Mouse (Mus musculus): ENCODE measurements at regions not wholly inside any gene's neighbourhood (a gene's known extent, or its start where the extent isn't known, plus 50 kb on each side); places are given as distances from the start of the nearest gene placed in this dataset.
"Not testable (repeated sequence)": the region's sequence is repeated elsewhere in the genome, so short reads cannot be mapped to it uniquely, and the experiment has no call there.

GRCm38 (mm10) chr3:21634675-21635204 is 441.7 kb upstream of the Tbl1xr1 start:
- DNase-seq = no peak

DNA sequence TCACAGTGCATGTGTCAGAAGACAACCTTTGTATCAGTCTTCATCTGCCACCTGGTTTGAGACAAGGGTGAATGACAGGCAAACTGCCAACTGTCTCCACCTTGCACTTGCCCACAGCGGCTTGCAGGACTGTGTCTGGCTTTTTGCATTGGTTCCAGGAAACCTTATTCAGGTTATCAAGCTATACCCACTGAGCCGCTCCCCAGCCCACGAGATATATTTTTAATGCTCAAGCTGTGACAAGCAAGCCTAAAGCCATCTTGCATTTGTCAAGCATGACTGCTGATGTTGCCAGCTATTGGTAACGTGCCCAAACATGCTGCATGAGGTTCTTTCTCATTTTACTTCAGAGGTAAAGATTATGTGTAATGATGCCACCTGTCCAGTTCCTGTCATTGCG is 437.6 kb upstream of the Tbl1xr1 start:
- DNase-seq = no peak

- DNase-seq = no peak
Measured at GRCm38 (mm10) chr3:21639576-21639975, 436.9 kb upstream of the Tbl1xr1 start.

DNA sequence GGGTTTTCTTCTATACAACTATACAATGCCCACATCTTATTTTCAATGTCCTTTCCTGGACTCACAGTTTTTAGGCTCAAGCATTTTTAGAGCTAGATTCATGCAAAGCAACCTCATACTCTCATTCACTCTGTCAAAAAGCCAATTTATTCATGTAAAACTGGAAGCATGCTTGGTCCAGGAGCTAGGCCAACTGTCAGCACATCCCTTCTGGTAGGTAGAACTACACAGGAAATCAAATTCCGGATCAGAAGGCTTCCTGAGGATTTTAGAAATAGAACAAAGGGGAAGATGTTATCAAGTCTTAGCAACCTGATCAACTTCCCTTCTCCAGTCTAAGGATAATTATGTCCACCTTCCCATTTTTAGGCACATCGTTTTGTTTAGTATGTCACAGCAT is 432.4 kb upstream of the Tbl1xr1 start:
- DNase-seq = no peak

GRCm38 (mm10) chr3:21645268-21645667 is 431.2 kb upstream of the Tbl1xr1 start:
- no peak for DNase-seq

DNA sequence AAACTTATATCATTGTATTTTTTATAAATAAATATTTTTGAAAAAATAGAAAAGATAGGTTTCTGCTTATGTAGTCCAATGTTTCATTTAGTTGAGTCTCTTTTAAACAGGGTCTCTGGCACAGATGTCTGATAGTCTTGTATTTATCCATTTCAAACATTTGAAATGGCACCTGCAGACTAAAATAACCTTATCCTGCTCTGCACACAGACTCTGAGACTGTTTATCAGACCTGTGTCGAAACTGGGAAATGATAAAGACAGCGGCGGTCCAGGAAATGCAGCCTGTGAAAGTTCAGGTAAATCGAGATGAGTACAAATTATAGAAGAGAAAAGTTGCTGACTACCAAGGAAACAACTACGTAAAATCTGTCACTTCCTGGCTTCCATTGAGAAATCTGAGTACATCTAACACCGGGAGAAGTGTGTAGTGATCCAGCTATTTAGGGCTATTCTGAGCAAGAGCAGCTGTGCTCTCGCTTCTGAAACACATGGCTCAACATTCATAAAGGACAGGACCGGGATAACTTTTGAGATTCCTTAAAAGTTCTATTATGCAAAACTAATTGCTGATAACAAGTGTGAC is 426.5 kb upstream of the Tbl1xr1 start:
- no peak for DNase-seq

GRCm38 (mm10) chr3:21655301-21655700 is 421.2 kb upstream of the Tbl1xr1 start:
- DNase-seq = no peak

DNA sequence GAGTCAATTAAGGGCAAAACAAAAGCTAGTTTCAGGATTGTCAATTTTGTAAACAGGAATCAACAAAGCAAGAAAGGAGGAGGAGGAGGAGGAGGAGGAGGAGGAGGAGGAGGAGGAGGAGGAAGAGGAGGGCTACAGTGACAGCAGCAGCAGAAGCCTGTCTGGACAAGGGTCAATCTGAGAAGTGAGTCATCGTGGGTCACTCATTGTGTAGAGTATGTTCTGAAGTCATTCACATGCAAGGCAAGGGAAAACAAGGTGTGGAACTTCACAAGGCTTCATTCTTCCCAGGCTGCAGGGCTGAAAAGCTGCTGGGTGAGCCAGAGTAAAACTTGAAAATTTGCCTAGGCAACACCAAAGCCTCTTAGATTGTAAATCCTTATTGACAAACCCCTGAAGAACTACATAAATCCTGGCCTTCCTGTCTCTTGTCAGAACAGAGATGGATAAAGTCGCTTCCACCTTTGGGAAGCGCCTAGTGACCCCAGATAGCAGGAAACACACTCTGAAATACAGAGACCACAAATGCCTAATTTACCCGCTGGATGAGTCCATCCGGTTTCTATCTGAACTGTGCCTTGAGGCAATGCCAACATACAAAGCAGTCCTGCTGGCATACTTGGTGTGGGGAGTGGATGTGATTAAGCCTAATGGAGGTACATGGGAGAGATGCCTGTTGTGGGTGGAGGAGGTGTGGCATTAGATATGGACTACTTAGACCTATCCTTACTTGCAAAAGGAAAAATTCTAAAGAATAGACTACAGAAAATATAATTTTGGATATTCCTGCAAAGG is 408.9 kb upstream of the Tbl1xr1 start:
- DNase-seq = no peak

- DNase-seq = no peak
Measured at GRCm38 (mm10) chr3:21671885-21672284, 404.6 kb upstream of the Tbl1xr1 start.

DNA sequence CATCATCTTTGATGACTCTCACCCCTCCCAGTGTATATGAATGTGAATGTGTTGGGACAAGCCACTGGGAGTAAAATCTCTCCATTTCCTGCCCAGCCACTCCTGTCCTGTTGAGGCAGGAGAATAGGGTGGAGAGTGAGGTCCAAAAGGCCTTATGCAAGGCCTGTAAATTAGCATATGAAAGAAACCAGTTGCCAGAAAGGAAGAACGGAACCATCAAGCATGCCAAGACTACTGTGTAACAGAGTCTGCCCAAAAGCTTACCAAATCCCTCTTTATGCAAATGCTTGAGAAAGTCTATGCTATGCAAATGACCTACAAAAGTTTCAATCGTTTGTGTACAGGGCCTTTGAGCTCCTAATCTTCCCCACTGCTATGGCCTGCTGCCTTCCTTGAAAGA is 404.0 kb upstream of the Tbl1xr1 start:
- DNase-seq = no peak

DNA sequence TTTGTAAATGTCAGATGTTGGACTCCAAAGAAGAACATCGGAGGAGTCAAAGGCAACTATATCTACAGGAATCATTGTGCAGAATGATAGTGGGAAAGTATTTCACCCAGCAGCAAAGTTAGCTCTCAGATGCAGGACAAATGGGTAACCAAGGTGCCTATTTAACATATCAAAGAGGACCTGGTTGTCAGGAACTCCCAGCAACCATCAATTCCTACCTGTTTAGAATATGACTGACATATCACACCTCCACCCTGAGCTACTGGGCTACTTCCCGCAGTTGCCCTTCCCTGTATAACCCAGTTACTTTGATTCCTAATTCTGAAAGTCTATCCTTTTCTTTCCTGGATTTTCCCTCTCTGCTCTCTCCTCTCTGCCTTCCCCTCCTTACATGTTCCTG is 403.0 kb upstream of the Tbl1xr1 start:
- DNase-seq = no peak

- no peak for DNase-seq
Measured at GRCm38 (mm10) chr3:21678265-21678664, 398.2 kb upstream of the Tbl1xr1 start.

- DNase-seq = no peak
Measured at GRCm38 (mm10) chr3:21678734-21679133, 397.7 kb upstream of the Tbl1xr1 start.

DNA sequence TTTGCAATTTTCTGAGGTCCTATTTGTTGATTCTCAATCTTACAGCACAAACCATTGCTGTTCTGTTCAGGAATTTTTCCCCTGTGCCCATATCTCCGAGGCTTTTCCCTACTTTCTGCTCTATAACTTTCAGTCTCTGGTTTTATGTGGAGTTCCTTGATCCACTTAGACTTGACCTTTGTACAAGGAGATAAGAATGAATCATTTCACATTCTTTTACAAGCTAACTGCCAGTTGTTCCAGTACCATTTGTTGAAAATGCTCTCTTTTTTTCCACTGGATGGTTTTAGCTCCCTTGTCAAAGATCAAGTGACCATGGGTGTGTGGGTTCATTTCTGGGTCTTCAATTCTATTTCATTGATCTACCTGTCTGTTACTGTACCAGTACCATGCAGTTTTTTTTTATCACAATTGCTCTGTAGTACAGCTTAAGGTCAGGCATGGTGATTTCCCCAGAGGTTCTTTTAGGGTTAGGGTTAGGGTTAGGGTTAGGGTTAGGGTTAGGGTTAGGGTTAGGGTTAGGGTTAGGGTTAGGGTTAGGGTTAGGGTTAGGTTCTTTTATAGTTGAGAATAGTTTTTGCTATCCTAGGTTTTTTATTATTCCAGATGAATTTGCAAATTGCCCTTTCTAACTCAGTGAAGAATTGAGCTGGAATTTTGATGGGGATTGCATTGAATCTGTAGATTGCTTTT is 378.3 kb upstream of the Tbl1xr1 start:
- not testable (repeated sequence) for DNase-seq

- no peak for DNase-seq
Measured at GRCm38 (mm10) chr3:21699526-21699925, 376.9 kb upstream of the Tbl1xr1 start.

- DNase-seq = no peak
Measured at GRCm38 (mm10) chr3:21700326-21700725, 376.1 kb upstream of the Tbl1xr1 start.

DNA sequence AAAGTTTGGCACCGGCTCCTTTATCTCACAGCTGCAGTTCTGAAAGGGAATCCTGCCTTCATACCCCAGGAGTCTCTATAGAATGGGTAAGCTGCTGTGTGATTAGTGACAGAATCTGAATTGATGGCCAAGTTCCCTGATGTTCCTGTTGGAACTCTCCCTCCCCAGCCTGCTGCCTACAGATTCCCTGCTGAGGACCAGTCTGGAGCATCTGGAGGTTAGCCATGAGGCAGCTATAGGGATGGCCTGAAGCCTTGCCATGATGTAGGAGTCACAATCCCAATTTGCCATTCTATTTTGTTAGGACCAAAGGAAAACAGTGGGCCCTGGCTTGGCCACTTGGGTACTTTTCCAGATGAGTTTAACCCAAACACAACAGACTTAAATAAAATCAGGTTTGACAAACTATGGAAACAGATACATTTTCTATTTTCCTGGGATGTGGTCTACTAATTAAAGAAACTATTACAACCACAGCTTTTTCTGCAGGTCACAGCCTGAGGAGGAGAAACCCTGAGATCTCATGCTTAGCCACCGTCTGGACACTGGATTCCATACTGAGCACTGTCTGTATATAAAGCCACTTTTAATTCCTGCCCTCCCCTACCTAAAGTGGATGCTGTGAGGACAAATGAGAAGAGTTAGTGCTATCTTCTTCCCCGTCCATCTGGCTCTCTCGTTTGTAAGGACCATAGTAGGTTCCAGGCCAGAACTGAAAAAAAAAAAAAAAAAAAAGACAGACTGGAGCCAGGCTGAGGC is 349.5 kb upstream of the Tbl1xr1 start:
- no peak for DNase-seq

DNA sequence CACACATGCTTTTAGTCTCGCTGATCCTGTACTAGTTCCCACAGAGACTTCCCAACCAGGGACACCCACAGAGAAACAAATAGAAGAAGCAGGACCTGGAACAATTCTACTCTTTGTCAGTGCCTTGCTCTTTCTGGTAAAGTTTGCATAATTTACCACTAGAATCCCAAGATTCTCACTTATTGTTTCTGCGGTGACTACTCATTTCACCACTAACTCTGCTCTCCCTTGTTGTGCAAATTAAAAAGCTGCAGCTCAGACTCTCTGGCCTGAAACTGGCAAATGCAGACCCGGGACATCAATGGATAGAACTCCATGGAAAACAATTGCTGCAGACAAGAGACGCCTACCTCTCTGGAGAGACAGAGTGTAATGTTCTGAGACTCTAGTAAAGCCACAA is 348.4 kb upstream of the Tbl1xr1 start:
- DNase-seq = no peak

- DNase-seq = no peak
Measured at GRCm38 (mm10) chr3:21729328-21729727, 347.1 kb upstream of the Tbl1xr1 start.

GRCm38 (mm10) chr3:21735688-21736087 is 340.8 kb upstream of the Tbl1xr1 start:
- not testable (repeated sequence) for DNase-seq

GRCm38 (mm10) chr3:21739720-21740119 is 336.7 kb upstream of the Tbl1xr1 start:
- no peak for DNase-seq

DNA sequence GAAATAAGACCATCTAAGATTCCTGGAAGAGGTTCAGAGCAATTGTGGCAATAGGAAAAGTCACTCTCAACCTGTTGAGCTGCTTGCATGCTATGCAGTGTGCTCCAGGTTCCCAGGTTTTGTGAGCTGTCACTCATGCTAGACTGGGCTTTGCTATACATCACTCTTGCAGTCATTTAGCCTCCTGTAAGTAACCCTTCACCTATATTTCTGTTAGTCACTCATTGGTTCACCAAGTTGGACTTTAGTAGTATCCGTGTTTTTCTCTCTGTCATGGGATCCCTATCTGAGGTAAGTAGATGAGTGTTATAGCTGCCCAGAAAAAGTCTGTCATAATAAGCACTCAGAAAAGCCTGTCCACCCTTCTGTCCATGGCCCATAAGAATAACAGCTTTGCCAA is 332.3 kb upstream of the Tbl1xr1 start:
- no peak for DNase-seq

All from layer of hippocampus, adult 9-11 months (tissue).